Comparison of ENCODE assay signal across 9 mouse cellular contexts in genomic region chr17:45244870-45245269, GRCm38 (mm10).
DNase-seq lines count a peak whose midpoint lies in the region; ATAC-seq lines count a peak whose summit lies in the region.
"Had no signal": no experiment of that assay in that cellular context is flagged by ENCODE, and none has a peak within 500 bp of the region (broad histone marks: within the 10 kb centered on the region; RNA-seq: fewer than 3 reads in every experiment).

No protein-coding gene starts in this region.

- 74% methylated on average over 10 of the region's 10 CpGs for WGBS in hindbrain, embryonic 15.5 days
- 76% methylated on average over 10 of the region's 10 CpGs for WGBS in hindbrain, embryonic 13.5 days
- WGBS in embryonic facial prominence, embryonic 15.5 days, result 63% methylated on average over 10 of the region's 10 CpGs

- no peak overlapping the region for H3K4me2 ChIP-seq in hindbrain, embryonic 15.5 days
- H3K4me2 ChIP-seq in hindbrain, embryonic 13.5 days, result no peak overlapping the region
- H3K4me2 ChIP-seq in embryonic facial prominence, embryonic 15.5 days (replicated peaks), result no peak overlapping the region
- H3K4me2 ChIP-seq: heart, embryonic 13.5 days had no signal

- no peak overlapping the region for H3K4me3 ChIP-seq in hindbrain, embryonic 15.5 days
- H3K4me3 ChIP-seq in hindbrain, embryonic 13.5 days, result no peak overlapping the region
- H3K4me3 ChIP-seq in embryonic facial prominence, embryonic 15.5 days (replicated peaks), result no peak overlapping the region
- H3K4me3 ChIP-seq: heart, embryonic 13.5 days had no signal

- H3K9me3 ChIP-seq in hindbrain, embryonic 15.5 days, result no peaks in the 10 kb centered on the region
- no peaks in the 10 kb centered on the region for H3K9me3 ChIP-seq in hindbrain, embryonic 13.5 days
- no peaks in the 10 kb centered on the region for H3K9me3 ChIP-seq in embryonic facial prominence, embryonic 15.5 days (replicated peaks)
- H3K9me3 ChIP-seq: heart, embryonic 13.5 days had no signal

- peak; percentile 66 for DNase-seq in adrenal gland, postnatal 10 days
- peak; percentile 23 for DNase-seq in lung, postnatal 25 days (ENCODE audit: low spot score)
- no peak for DNase-seq in embryo, embryonic 9.5 days (ENCODE audit: extremely low spot score)
- no peak for DNase-seq in spleen, postnatal 4 days (ENCODE audit: low spot score in 2 of 2)
- no peak for DNase-seq in layer of hippocampus, postnatal 25 days (ENCODE audit: extremely low spot score in 1 of 2, low spot score in 1 of 2)

- H3K9ac ChIP-seq in hindbrain, embryonic 15.5 days, result no peak overlapping the region
- H3K9ac ChIP-seq in hindbrain, embryonic 13.5 days, result no peak overlapping the region
- H3K9ac ChIP-seq in embryonic facial prominence, embryonic 15.5 days, result no peak overlapping the region
- H3K9ac ChIP-seq: heart, embryonic 13.5 days had no signal

- H3K4me1 ChIP-seq in hindbrain, embryonic 15.5 days (replicated peaks), result no peaks in the 10 kb centered on the region
- peaks cover 19% of the 10 kb centered on the region for H3K4me1 ChIP-seq in hindbrain, embryonic 13.5 days (replicated peaks)
- peaks cover 42% of the 10 kb centered on the region for H3K4me1 ChIP-seq in embryonic facial prominence, embryonic 15.5 days

- H3K36me3 ChIP-seq in hindbrain, embryonic 15.5 days, result no peaks in the 10 kb centered on the region
- H3K36me3 ChIP-seq in hindbrain, embryonic 13.5 days, result no peaks in the 10 kb centered on the region
- H3K36me3 ChIP-seq in embryonic facial prominence, embryonic 15.5 days, result no peaks in the 10 kb centered on the region
- H3K36me3 ChIP-seq: heart, embryonic 13.5 days had no signal

- H3K27me3 ChIP-seq in hindbrain, embryonic 15.5 days, result no peaks in the 10 kb centered on the region
- 0 out of 2 replicates have a peak, but pooled peaks cover 5% of the 10 kb centered on the region for H3K27me3 ChIP-seq in hindbrain, embryonic 13.5 days
- H3K27me3 ChIP-seq in embryonic facial prominence, embryonic 15.5 days, result peaks cover 15% of the 10 kb centered on the region; the same call in 1 of the 2 replicates

- ATAC-seq in hindbrain, embryonic 15.5 days (ENCODE audit: low FRiP score, low read depth), result peak; percentile 52; the same call in 1 of the 2 replicates
- no peak; the same call in 1 of the 2 replicates for ATAC-seq in hindbrain, embryonic 13.5 days (ENCODE audit: low FRiP score)
- peak; percentile 70 for ATAC-seq in embryonic facial prominence, embryonic 15.5 days (ENCODE audit: insufficient number of reproducible peaks, low FRiP score, low TSS enrichment, low read depth)

- H3K27ac ChIP-seq in hindbrain, embryonic 15.5 days (replicated peaks), result no peak overlapping the region
- H3K27ac ChIP-seq in hindbrain, embryonic 13.5 days, result no peak overlapping the region
- no peak overlapping the region for H3K27ac ChIP-seq in embryonic facial prominence, embryonic 15.5 days (replicated peaks)
- H3K27ac ChIP-seq: heart, embryonic 13.5 days had no signal

Comparison
In these comparisons a context has a peak if more than half of its experiments do, and no peak if none do; other contexts are left out.
1. DNase-seq: peak in adrenal gland, postnatal 10 days (single experiment) and lung, postnatal 25 days (single experiment); none in embryo, embryonic 9.5 days (single experiment), spleen, postnatal 4 days (0 of 2) and layer of hippocampus, postnatal 25 days (0 of 2).